Mouse (Mus musculus) forebrain, embryonic 12.5 days (tissue): ENCODE results near the gene Snx7. TPM values are rescaled to one million over a fixed set of nuclear protein-coding genes. Genes with fewer than 3 reads are reported as not detected.

Experiments
- microRNA-seq: library from miRNA; unstranded; fragments of <30 nt; microRNA quantifications from one replicate; pipeline ENCODE4, GENCODE M21; 2017
- polyA plus RNA-seq: library from polyadenylated mRNA; unstranded; fragments of >200 nt; fragmentation: Nextera tagmentation; extraction: Ambion mirVana; gene quantifications from 2 replicates; pipeline ENCODE4 v1.2.1, GENCODE M21; 2016

Snx7 gene
- polyA plus RNA-seq, 1 experiment from 2014 or later, result 11.7 TPM

Small RNAs within 50 kb of the gene (microRNA-seq; reads per million reads assigned to microRNA genes)
- gene Gm24811, result not detected
